Mouse (Mus musculus) brain, embryonic 14.5 days (tissue): Measurements from ENCODE around the gene Lin9.

ENCODE experiments used
- CTCF ChIP-seq: fragments of 200-500 bp; IDR thresholded peaks from 2 replicates; pipeline ENCODE4 v1.5.1; 2012; ENCODE audit warnings: inconsistent platforms, mild to moderate bottlenecking, moderate library complexity, borderline replicate concordance; ENCODE audit not compliant: insufficient read depth, insufficient read length; ENCODE audit errors: extremely low read depth
- POLR2A ChIP-seq: fragments of 200-500 bp; IDR thresholded peaks from 2 replicates; pipeline ENCODE4 v1.6.1; 2012; ENCODE audit warnings: mild to moderate bottlenecking, inconsistent platforms, borderline replicate concordance; ENCODE audit not compliant: poor library complexity, insufficient read depth, insufficient read length, severe bottlenecking; ENCODE audit errors: extremely low read depth

GRCm38 (mm10) chr1:180722608-180723007 is 81.7 kb downstream of the Lin9 start:
- TF ChIP-seq CTCF (no peak), POLR2A (no peak)
